Mouse (Mus musculus): ENCODE measurements around the gene Tmem178b. TPM values are rescaled to one million over a fixed set of nuclear protein-coding genes. Genes with fewer than 3 reads are reported as not detected.
A peak's percentile ranks its signal among the peaks of the same experiment; 100 is the strongest.

Tmem178b gene
- polyA plus RNA-seq, 1 experiment from 2014 or later: not detected

- DNase-seq (ENCODE audit: low spot score): no peak
- Histone ChIP-seq H3K36me3 (no peaks in the 10 kb centered on the region), H3K9me3 (replicated peaks) (no peaks in the 10 kb centered on the region), H3K4me3 (no peak overlapping the region), H3K4me1 (no peaks in the 10 kb centered on the region), H3K27ac (no peak overlapping the region), H3K27me3 (ENCODE audit: low read depth, poor library complexity, severe bottlenecking) (no peaks in the 10 kb centered on the region)
- WGBS: 81% methylated on average over 3 of the region's 3 CpGs
Observed at GRCm38 (mm10) chr6:39896500-39896899, 23.4 kb downstream of the Tmem178b start.

GRCm38 (mm10) chr6:39899231-39899630, 26.2 kb downstream of the Tmem178b start:
- DNase-seq (ENCODE audit: low spot score): peak; percentile 57
- Histone ChIP-seq H3K4me3 (no peak overlapping the region), H3K9me3 (replicated peaks) (no peaks in the 10 kb centered on the region), H3K27ac (no peak overlapping the region), H3K36me3 (no peaks in the 10 kb centered on the region), H3K4me1 (no peaks in the 10 kb centered on the region), H3K27me3 (ENCODE audit: low read depth, poor library complexity, severe bottlenecking) (no peaks in the 10 kb centered on the region)
- WGBS: 55% methylated on average over 4 of the region's 4 CpGs

- DNase-seq (ENCODE audit: low spot score): no peak
- H3K4me3 ChIP-seq: no peak overlapping the region
- H3K36me3 ChIP-seq: no peaks in the 10 kb centered on the region
- 60% methylated on average over 6 of the region's 6 CpGs for WGBS
- no peaks in the 10 kb centered on the region for H3K9me3 ChIP-seq (replicated peaks)
- no peaks in the 10 kb centered on the region for H3K27me3 ChIP-seq (ENCODE audit: low read depth, poor library complexity, severe bottlenecking)
- H3K4me1 ChIP-seq: no peaks in the 10 kb centered on the region
- H3K27ac ChIP-seq: no peak overlapping the region
Observed at GRCm38 (mm10) chr6:39903220-39903773, 30.2 kb downstream of the Tmem178b start.

GRCm38 (mm10) chr6:39903845-39904244, 30.8 kb downstream of the Tmem178b start:
- no peak overlapping the region for H3K4me3 ChIP-seq
- no peaks in the 10 kb centered on the region for H3K36me3 ChIP-seq
- no peaks in the 10 kb centered on the region for H3K9me3 ChIP-seq (replicated peaks)
- 67% methylated on average over 11 of the region's 11 CpGs for WGBS
- no peaks in the 10 kb centered on the region for H3K4me1 ChIP-seq
- no peak for DNase-seq (ENCODE audit: low spot score)
- no peaks in the 10 kb centered on the region for H3K27me3 ChIP-seq (ENCODE audit: low read depth, poor library complexity, severe bottlenecking)
- H3K27ac ChIP-seq: no peak overlapping the region

- DNase-seq (ENCODE audit: low spot score): no peak
- Histone ChIP-seq H3K27me3 (ENCODE audit: low read depth, poor library complexity, severe bottlenecking) (no peaks in the 10 kb centered on the region), H3K36me3 (no peaks in the 10 kb centered on the region), H3K4me1 (no peaks in the 10 kb centered on the region), H3K9me3 (replicated peaks) (no peaks in the 10 kb centered on the region), H3K4me3 (no peak overlapping the region), H3K27ac (no peak overlapping the region)
- 43% methylated on average over 8 of the region's 8 CpGs for WGBS
Observed at GRCm38 (mm10) chr6:39914956-39915355, 41.9 kb downstream of the Tmem178b start.

- Histone ChIP-seq H3K9me3 (replicated peaks) (no peaks in the 10 kb centered on the region), H3K4me1 (no peaks in the 10 kb centered on the region), H3K27ac (no peak overlapping the region), H3K4me3 (no peak overlapping the region), H3K27me3 (ENCODE audit: low read depth, poor library complexity, severe bottlenecking) (no peaks in the 10 kb centered on the region), H3K36me3 (no peaks in the 10 kb centered on the region)
- DNase-seq (ENCODE audit: low spot score): no peak
- WGBS: 82% methylated on average over 2 of the region's 2 CpGs
Observed at GRCm38 (mm10) chr6:39915636-39916281, 42.7 kb downstream of the Tmem178b start.

GRCm38 (mm10) chr6:39916514-39916913, 43.4 kb downstream of the Tmem178b start:
- Histone ChIP-seq H3K9me3 (replicated peaks) (no peaks in the 10 kb centered on the region), H3K36me3 (no peaks in the 10 kb centered on the region), H3K27me3 (ENCODE audit: low read depth, poor library complexity, severe bottlenecking) (no peaks in the 10 kb centered on the region), H3K27ac (no peak overlapping the region), H3K4me3 (no peak overlapping the region), H3K4me1 (no peaks in the 10 kb centered on the region)
- WGBS: 88% methylated on average over 4 of the region's 4 CpGs
- DNase-seq (ENCODE audit: low spot score): no peak

- Histone ChIP-seq H3K27me3 (ENCODE audit: low read depth, poor library complexity, severe bottlenecking) (no peaks in the 10 kb centered on the region), H3K9me3 (replicated peaks) (no peaks in the 10 kb centered on the region), H3K4me3 (no peak overlapping the region), H3K27ac (no peak overlapping the region), H3K36me3 (no peaks in the 10 kb centered on the region), H3K4me1 (no peaks in the 10 kb centered on the region)
- no peak for DNase-seq (ENCODE audit: low spot score)
- 70% methylated on average over 8 of the region's 8 CpGs for WGBS
Observed at GRCm38 (mm10) chr6:39917242-39917641, 44.2 kb downstream of the Tmem178b start.

- Histone ChIP-seq H3K27ac (no peak overlapping the region), H3K9me3 (replicated peaks) (no peaks in the 10 kb centered on the region), H3K36me3 (no peaks in the 10 kb centered on the region), H3K4me1 (no peaks in the 10 kb centered on the region), H3K4me3 (no peak overlapping the region), H3K27me3 (ENCODE audit: low read depth, poor library complexity, severe bottlenecking) (no peaks in the 10 kb centered on the region)
- WGBS: 95% methylated on average over 6 of the region's 6 CpGs
- no peak for DNase-seq (ENCODE audit: low spot score)
Observed at GRCm38 (mm10) chr6:39917729-39918128, 44.7 kb downstream of the Tmem178b start.

GRCm38 (mm10) chr6:39919011-39919709, 46.1 kb downstream of the Tmem178b start:
- WGBS: 74% methylated on average over 6 of the region's 6 CpGs
- Histone ChIP-seq H3K4me3 (no peak overlapping the region), H3K36me3 (no peaks in the 10 kb centered on the region), H3K27me3 (ENCODE audit: low read depth, poor library complexity, severe bottlenecking) (no peaks in the 10 kb centered on the region), H3K27ac (no peak overlapping the region), H3K4me1 (no peaks in the 10 kb centered on the region), H3K9me3 (replicated peaks) (no peaks in the 10 kb centered on the region)
- no peak for DNase-seq (ENCODE audit: low spot score)

- Histone ChIP-seq H3K4me3 (no peak overlapping the region), H3K9me3 (replicated peaks) (no peaks in the 10 kb centered on the region), H3K27ac (no peak overlapping the region), H3K4me1 (no peaks in the 10 kb centered on the region), H3K27me3 (ENCODE audit: low read depth, poor library complexity, severe bottlenecking) (no peaks in the 10 kb centered on the region), H3K36me3 (no peaks in the 10 kb centered on the region)
- WGBS: 90% methylated on average over 10 of the region's 10 CpGs
- no peak for DNase-seq (ENCODE audit: low spot score)
Observed at GRCm38 (mm10) chr6:39926442-39926841, 53.4 kb downstream of the Tmem178b start.

- no peak overlapping the region for H3K4me3 ChIP-seq
- no peaks in the 10 kb centered on the region for H3K27me3 ChIP-seq (ENCODE audit: low read depth, poor library complexity, severe bottlenecking)
- no peaks in the 10 kb centered on the region for H3K4me1 ChIP-seq
- H3K36me3 ChIP-seq: no peaks in the 10 kb centered on the region
- WGBS: 53% methylated on average over 3 of the region's 3 CpGs
- no peak for DNase-seq (ENCODE audit: low spot score)
- no peak overlapping the region for H3K27ac ChIP-seq
- H3K9me3 ChIP-seq (replicated peaks): no peaks in the 10 kb centered on the region
Observed at GRCm38 (mm10) chr6:39936590-39936989, 63.5 kb downstream of the Tmem178b start.

GRCm38 (mm10) chr6:39940920-39941319, 67.8 kb downstream of the Tmem178b start:
- WGBS: 90% methylated on average over 7 of the region's 7 CpGs
- H3K4me3 ChIP-seq: no peak overlapping the region
- no peak for DNase-seq (ENCODE audit: low spot score)
- H3K27me3 ChIP-seq (ENCODE audit: low read depth, poor library complexity, severe bottlenecking): no peaks in the 10 kb centered on the region
- H3K36me3 ChIP-seq: no peaks in the 10 kb centered on the region
- H3K27ac ChIP-seq: no peak overlapping the region
- no peaks in the 10 kb centered on the region for H3K9me3 ChIP-seq (replicated peaks)
- peaks cover 12% of the 10 kb centered on the region for H3K4me1 ChIP-seq
